Mouse (Mus musculus) heart, adult 2 months (tissue): ENCODE measurements at regions not wholly inside any gene's neighbourhood (a gene's known extent, or its start where the extent isn't known, plus 50 kb on each side); places are given as distances from the start of the nearest gene placed in this dataset.

ENCODE experiments used
- CTCF ChIP-seq: fragments of 200-600 bp; IDR thresholded peaks from 2 replicates; pipeline ENCODE4 v1.8.1; 2022; ENCODE audit warnings: antibody characterized with exemption, mild to moderate bottlenecking, moderate library complexity
- EP300 ChIP-seq: fragments of 200-500 bp; IDR thresholded peaks from 2 replicates; pipeline ENCODE4 v1.6.1; 2011; ENCODE audit warnings: low read depth, low read length, control low read depth; ENCODE audit not compliant: insufficient read depth
- POLR2A ChIP-seq: fragments of 200-500 bp; IDR thresholded peaks from 2 replicates; pipeline ENCODE4 v1.6.1; 2011; ENCODE audit warnings: mild to moderate bottlenecking, low read depth, low read length, control low read depth; ENCODE audit not compliant: insufficient read depth

DNA sequence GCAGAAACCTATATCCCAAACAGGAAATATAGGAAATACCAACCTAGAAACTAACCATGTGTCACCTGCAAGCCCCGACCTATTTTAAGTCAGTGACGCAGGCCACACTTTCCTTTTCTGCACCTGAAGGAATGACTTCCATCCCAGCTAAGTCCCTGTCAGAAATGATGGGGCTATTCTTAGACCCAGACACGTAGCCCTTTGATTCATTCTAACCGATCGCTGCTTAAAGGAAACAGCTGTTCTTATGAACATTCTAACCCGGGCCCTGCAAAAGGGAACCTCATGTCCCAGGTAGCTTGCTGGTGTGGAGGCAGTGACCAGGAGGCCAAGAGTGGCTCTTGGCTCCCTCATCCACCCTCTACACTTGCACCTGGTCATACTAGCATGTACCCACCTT lies 180.9 kb downstream of the Bcl2l11 start:
- TF ChIP-seq CTCF (no peak), EP300 (no peak), POLR2A (no peak)
